Mouse (Mus musculus): Measurements from ENCODE around the gene Mst1r. TPM values are rescaled to one million over a fixed set of nuclear protein-coding genes. Genes with fewer than 3 reads are reported as not detected.
A peak's percentile ranks its signal among the peaks of the same experiment; 100 is the strongest.

Mst1r gene
- total RNA-seq, 2 experiments from 2014 or later, result 0.89 to 1.2 TPM

DNA sequence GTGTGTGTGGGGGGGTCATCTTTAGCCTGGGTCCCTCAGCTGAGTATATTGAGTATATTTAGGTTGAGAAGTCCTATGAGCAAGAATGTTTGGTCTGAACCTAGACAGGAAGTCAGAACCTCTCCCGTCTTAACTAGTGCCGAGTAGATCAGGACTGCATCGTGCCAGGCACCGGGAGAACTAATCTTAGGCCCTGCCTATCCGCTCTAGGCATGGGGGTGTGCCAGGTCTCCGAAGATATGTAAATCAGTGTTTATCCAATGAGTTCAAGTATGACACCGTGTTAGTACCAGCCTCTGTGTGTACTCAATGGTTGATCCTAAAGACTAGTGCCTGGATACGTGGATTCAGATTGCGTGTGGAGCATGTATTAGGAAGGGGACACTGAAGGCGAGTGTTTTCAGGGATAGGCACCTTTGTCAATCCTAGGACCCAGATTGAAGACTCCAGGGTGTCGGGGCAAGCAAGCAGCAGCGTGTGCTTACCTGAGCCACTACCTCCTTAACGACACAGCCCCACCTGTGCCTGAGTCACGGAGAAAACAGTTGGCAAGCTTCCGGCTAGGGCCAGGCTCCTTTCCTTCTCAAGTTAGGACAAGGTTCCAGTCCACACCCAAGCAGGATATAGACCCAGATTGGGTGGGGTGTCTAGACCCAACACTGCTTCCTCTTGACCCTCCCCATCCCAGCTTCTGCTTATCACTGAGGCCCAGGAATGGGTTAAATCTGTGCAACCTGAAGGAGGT, 3.5 kb downstream of the Mst1r start:
- DNase-seq (ENCODE audit: low spot score in 2 of 2), result no peak

GRCm38 (mm10) chr9:107914764-107915420, 8.2 kb downstream of the Mst1r start:
- DNase-seq (ENCODE audit: low spot score in 2 of 2), result no peak

DNA sequence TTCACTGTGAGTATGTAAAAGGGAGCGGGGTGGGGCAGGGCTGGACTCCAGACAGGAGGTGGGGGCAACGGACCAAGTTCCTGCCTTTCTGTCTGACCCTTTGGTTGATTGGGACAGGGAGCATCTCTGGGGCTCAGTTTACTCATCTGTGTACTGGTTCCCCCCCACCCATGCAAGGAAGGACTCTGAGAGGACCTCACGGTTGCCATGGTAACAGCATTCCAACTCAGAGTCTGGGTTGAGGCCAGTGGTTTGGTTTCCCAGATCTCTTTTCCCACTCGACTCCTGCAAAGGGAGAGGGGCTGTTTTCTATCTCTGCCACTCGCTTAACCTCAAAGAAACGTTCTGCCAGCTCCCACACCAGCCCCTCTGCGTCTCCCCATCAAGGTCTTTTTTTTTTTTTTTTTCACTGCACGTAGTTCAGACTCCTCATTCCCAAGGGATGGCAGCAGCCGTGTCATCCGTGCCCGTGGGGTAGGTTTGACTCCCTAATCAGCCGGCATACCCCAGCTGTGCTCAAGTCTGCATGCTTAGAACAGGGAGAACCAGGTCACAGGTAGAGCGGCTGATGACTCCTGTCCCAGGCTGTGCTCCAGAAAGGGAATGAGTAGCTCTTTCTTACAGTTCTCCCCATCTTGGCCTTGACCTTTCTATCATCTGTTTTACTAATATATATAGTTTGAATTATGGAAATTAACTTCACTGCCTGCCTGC, 11.4 kb downstream of the Mst1r start:
- DNase-seq (ENCODE audit: low spot score in 2 of 2), result peak; percentile 45 to 54

DNA sequence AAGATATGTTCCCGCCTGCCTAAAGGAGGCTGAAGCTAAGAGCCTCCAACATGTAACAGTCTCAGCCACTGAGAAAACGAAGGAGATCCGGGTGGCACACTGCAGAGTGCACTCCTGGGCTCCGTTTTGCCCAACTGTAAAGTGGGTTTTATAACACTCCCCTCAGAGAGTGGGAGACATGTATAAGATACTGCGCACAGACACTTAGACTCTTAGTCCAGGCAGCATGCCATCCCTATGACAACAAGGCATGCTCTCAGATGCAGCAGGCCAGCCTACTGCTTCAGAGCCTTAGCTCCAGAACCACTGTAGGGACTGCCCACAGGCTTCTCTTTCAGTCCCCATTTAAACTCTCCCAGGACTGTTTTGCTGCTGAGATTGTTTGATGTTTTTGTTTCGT, 12.2 kb downstream of the Mst1r start:
- peak in 1 of 2 experiments; percentile 39 for DNase-seq (ENCODE audit: low spot score in 2 of 2)

DNA sequence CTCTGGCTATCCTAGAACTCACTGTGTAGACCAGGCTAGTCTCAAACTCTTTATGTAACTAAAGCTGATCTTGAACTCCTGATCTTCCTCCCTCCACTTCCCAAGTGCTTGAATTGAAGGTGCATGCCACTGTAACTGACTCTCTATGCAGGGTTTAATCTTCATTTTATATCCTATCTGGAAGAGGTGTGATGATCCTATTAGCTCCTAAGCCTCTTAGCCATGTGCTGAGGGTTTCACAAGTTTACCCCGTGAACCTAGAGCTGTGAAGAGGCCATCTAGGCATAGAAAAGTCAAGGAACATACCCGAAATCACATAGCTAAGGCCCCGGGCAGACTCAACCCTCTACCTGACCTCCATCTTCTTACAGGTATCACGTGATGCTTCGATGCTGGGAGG, 12.8 kb downstream of the Mst1r start:
- DNase-seq (ENCODE audit: low spot score in 2 of 2), result no peak

- DNase-seq (ENCODE audit: low spot score in 2 of 2), result no peak
Observed at GRCm38 (mm10) chr9:107923021-107923420, 16.3 kb downstream of the Mst1r start.

DNA sequence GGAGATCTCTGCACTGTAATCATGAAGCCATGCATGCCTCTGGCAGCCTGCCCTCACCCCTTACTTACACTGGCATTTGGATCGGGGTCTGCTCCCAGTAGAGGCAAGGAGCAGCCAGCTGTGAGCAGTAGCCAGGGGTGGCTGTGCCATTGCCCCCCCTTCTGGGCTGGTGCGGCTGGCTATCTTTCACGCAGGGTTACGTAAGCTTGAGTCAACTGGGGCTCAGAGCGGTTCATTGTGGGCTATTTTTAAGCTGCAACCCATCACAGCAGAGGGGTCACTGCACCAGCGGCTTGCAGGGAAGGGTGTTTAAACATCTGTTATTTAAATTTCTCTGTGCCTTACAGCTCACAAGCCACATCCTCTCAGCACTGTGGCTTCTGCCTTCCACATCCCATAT, 17.3 kb downstream of the Mst1r start:
- DNase-seq (ENCODE audit: low spot score in 2 of 2), result no peak

- no peak for DNase-seq (ENCODE audit: low spot score in 2 of 2)
Observed at GRCm38 (mm10) chr9:107925251-107925650, 18.6 kb downstream of the Mst1r start.

DNA sequence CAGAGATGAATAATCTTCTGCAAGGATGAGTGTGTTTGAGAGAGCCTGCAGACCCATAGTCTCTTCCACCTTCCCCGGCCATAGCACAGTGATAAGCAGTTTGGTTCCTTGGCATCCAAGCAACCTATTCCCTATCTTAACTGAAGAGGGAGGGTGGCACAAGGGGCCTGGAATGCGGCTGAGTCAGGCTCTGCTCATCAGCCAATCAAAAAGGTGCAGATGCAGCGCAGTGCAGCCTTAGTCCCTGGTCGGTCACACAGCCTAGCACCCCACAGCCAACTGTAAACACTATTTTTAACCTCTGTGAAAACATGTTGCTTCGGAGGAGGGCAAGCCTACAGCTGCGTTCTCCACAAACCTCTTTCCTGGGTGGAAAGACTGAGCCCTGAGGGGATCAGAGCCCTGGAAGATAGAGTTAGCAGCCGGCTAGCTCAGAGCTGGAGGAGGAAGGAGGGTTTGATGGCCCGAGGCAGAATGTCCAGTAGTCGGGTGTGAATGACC, 20.3 kb downstream of the Mst1r start:
- no peak for DNase-seq (ENCODE audit: low spot score in 2 of 2)

DNA sequence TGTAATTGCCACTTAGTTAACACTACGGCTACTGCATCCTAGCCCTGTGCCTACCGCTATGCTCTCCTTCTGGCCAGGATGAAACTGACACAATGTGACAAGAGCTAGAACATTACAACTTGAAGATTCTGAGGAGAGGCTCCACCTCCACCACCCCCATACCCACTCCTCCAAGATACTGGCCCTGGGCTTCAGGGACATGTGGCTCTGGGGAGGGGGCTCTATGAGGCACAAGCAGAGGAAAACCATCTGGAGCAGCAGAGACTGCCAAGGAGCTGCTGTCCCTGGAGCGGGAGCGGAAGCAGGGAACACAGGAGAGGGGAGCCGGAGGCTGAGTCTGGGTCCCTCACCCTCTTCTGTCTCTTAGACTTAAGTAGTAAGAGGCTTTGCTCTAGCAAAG, 21.1 kb downstream of the Mst1r start:
- no peak for DNase-seq (ENCODE audit: low spot score in 2 of 2)

- no peak for DNase-seq (ENCODE audit: low spot score in 2 of 2)
Observed at GRCm38 (mm10) chr9:107928169-107928568, 21.5 kb downstream of the Mst1r start, which contains the start of gene Actl11. Actl11 (plus strand) TSS chr9:107928469.

GRCm38 (mm10) chr9:107932221-107932620, 25.5 kb downstream of the Mst1r start:
- DNase-seq (ENCODE audit: low spot score in 2 of 2), result no peak

DNA sequence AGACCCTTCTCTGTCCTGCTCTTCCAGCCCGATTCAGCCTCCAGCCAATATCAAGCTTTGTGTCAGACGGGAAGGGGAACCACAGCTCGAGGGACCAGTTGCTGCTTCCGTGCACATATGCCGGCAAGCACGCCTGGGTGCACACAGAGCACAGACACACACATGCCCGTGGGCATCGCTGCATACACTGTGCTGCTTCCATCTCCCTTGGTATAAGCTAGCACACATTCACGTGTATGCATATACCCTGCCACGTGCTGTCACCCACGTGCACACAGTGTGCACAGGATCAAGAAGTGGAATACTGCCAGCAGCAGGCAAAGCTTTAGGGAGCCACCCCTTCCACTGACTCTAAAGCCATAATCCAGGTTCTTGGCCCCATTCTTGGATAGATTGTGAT, 27.5 kb downstream of the Mst1r start:
- DNase-seq (ENCODE audit: low spot score in 2 of 2), result peak; percentile 42 to 48

GRCm38 (mm10) chr9:107935374-107935773, 28.7 kb downstream of the Mst1r start, which contains the start of gene Camkv:
Camkv (plus strand) TSS chr9:107935674.
- DNase-seq (ENCODE audit: low spot score in 2 of 2), result no peak

GRCm38 (mm10) chr9:107935790-107936214, 29.1 kb downstream of the Mst1r start:
- peak; percentile 54 to 72 for DNase-seq (ENCODE audit: low spot score in 2 of 2)

DNA sequence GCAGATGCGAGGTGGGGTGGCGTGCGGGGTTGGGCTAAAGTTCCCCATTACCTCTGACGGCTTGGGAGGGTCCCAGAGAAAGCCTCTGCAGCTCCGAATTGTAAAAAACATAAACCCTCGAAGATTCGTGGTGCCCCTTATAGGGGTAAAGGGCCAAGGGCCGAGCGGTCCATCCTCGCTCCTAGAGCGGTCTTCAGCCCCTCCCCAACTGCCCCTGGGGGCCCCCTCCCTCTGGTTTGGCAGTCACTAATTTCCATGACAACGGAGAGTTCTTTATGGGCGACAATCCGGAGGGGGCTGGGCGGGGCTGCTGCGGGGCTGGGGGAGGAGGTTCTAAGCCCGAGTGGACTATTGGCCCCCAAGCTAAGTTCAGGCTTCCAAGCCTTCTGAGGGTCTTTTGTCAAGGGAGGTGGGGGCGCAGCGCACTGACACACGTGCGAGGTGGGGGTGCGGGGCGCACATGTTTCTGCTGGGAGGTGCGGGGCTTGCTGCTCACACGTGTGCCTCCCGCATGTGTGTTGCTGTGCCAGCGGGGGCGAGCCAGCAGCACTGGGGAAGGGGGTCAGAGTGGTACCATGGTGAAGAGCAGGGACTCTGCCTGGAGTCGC, 29.6 kb downstream of the Mst1r start:
- peak in 1 of 2 experiments; percentile 66 for DNase-seq (ENCODE audit: low spot score in 2 of 2)

- no peak for DNase-seq (ENCODE audit: low spot score in 2 of 2)
Observed at GRCm38 (mm10) chr9:107936831-107937230, 30.2 kb downstream of the Mst1r start.

DNA sequence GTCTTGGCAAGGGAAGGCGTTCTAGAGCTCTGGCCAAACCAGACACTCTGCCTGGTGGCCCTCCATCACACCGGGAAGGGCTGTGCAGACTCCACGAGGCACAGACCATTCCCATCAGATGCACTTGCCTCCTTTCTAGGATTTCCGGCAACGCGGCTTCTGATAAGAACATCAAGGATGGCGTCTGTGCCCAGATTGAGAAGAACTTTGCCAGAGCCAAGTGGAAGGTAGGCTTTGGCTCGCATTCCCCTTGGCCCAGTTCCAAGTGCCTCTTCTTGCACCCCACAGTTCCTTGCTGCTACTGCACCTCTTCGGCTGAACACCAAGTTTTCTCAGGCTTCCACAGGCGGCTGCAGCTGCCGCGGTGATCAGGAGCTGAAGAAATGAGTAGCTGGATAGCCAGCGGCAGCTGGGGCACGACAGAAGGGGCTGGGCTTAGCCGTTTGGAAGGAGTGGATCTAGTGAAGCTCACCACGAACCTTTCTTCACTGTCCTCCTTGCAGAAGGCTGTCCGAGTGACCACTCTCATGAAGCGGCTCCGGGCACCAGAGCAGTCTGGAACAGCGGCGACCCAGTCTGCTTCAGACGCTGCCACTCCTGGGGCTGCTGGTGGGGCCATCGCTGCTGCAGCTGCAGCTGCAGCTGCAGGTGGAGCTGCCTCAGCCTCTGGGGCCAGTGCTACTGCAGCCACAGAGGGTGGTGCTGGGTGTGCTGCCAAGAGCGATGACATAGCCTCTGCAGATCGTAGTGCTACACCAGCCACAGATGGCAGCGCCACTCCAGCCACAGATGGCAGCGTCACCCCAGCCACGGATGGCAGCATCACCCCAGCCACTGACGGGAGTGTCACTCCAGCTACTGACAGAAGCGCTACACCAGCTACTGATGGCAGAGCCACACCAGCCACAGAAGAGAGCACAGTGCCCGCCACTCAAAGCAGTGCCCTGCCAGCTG, 40.8 kb downstream of the Mst1r start:
- DNase-seq (ENCODE audit: low spot score in 2 of 2), result no peak

DNA sequence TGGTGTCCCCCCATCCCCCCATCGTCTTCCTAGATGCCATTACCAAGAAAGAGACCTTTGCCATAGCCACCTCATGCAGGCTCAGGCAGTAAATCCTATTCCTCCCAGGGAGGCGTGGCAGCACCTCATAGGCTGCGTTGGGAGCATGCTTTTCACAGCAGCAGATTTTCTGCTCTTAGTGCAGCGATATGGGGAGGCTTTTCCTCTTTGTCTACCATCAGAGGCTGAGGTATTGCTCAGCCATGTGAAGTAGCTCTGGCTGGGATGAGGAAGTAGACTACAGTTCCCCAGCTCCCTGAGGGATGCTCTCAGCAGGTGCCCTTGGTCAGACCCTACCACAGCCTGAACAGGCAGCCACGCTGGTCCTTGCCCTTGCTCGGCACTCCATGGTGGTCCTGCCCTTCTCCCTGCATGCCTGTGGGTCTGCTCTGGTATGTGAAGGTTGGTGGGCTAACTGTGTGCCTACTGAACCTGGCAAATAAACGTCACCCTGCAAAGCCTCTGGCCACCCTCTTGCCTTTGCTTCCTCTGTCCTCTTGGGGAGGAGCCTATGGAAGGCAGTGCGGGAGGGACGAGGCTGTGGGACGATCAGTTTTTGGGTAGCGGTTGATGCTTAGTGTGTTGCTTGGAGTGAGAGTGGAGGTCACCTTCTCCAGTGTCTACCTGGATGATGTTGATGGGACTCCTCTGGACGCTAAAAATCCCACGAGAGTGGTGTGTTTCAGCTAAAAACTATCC, 42.7 kb downstream of the Mst1r start:
- DNase-seq (ENCODE audit: low spot score in 2 of 2), result no peak

DNA sequence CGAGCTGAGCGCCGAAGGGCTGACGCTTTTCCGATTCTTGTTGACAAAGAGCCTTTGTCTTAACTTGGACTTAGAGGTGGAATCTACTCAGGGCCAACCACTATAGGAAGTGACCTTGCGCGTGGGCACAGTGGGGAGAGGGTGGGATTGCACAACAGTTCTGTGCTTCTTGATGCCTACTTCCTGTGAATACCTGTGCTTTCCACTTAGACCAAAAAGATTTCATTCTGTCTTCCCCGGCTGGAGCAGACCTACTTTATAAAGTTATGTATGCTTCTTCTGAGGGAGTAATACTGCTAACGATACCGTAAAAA, 43.2 kb downstream of the Mst1r start, which contains the start of gene Traip:
Gene Traip (plus strand): TSS at position 215 of the 314 bp plus-strand sequence.
- DNase-seq (ENCODE audit: low spot score in 2 of 2), result no peak
